Mouse (Mus musculus) bone marrow macrophage, adult 2 months (primary cell): Measurements from ENCODE around the gene Emp3.

Source experiments
- CTCF ChIP-seq: IDR thresholded peaks from 2 replicates; pipeline ENCODE4 v1.5.1; 2012; ENCODE audit warnings: low read depth, mild to moderate bottlenecking, low read length, moderate library complexity
- POLR2A ChIP-seq: IDR thresholded peaks from 2 replicates; pipeline ENCODE4 v1.6.1; 2012; ENCODE audit warnings: mild to moderate bottlenecking, low read depth, low read length, borderline replicate concordance

DNA sequence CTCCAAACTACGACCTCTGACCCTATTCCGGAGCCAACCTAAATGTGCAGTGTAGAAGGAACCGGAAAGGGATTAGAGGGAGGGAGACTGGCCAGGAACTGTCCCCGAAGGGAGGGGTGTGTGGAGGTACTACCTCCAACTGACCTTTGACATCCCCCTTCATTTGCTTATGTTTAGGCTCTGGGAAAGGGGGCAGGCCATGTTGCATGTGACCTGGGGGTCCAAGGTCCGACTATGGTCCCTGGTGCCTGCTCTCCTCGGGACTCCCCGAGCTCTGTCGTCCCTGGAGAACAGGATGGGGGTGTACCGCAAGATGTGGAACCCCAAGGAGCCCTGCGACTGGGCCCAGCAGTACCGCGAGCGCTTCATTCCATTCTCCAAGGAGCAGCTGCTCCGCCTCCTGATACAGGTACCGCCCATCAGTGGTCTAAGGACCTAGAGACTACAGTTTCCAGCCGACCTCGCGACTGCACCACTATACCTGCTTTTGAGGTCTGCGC lies 23.9 kb downstream of the Emp3 start:
- TF ChIP-seq POLR2A (0 out of 2 replicates have a peak, but pooled peaks have one; percentile 28), CTCF (no peak)
